Mouse (Mus musculus) liver, embryonic 14.5 days (tissue): ENCODE measurements at regions not wholly inside any gene's neighbourhood (a gene's known extent, or its start where the extent isn't known, plus 50 kb on each side); places are given as distances from the start of the nearest gene placed in this dataset.

Source experiments
- CTCF ChIP-seq: IDR thresholded peaks from 2 replicates; pipeline ENCODE4 v1.5.1; 2016; ENCODE audit warnings: antibody characterized with exemption, low read depth, control low read depth
- EP300 ChIP-seq: IDR thresholded peaks from 2 replicates; pipeline ENCODE4 v1.6.1; 2016; ENCODE audit warnings: antibody characterized with exemption, low read depth

DNA sequence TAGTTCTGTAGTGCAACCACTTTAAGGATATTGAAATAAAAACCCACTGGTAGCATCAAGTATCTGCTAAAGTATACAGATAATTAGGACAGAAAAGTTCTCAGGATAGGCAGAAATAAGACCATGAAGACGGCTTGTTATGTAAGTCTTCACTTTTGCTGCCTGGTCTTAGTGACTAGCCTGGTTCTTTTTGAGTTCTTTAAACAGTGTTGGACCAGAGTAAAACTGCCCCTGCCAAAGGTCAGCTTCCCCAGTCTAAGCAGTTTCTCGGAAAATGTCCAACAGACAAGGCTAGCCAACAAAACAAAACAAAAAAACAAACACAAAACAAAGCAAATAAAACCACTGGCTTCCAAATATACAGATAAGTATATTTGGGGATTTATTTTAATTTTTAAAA is 85.1 kb upstream of the Ngf start:
- no peak for TF ChIP-seq CTCF
- no peak for TF ChIP-seq EP300
